Mouse (Mus musculus) embryonic fibroblast, embryonic 13.5 days (primary cell): Measurements from ENCODE around the gene Fam57b.

Experiments
- CTCF ChIP-seq: IDR thresholded peaks from 2 replicates; pipeline ENCODE4 v1.5.1; 2011; ENCODE audit warnings: mild to moderate bottlenecking, control low read depth, low read length, moderate library complexity, borderline replicate concordance; ENCODE audit not compliant: insufficient read depth
- POLR2A ChIP-seq: IDR thresholded peaks from 2 replicates; pipeline ENCODE4 v1.6.1; 2011; ENCODE audit warnings: low read depth, mild to moderate bottlenecking, control low read depth, low read length, moderate library complexity

GRCm38 (mm10) chr7:126777476-126777875 is 20.0 kb upstream of the Fam57b start:
- TF ChIP-seq CTCF (no peak), POLR2A (no peak)
